Mouse (Mus musculus): ENCODE measurements around the gene Gpc5. TPM values are rescaled to one million over a fixed set of nuclear protein-coding genes. Genes with fewer than 3 reads are reported as not detected.

The Gpc5 gene
- total RNA-seq, 2 experiments from 2014 or later = not detected

DNA sequence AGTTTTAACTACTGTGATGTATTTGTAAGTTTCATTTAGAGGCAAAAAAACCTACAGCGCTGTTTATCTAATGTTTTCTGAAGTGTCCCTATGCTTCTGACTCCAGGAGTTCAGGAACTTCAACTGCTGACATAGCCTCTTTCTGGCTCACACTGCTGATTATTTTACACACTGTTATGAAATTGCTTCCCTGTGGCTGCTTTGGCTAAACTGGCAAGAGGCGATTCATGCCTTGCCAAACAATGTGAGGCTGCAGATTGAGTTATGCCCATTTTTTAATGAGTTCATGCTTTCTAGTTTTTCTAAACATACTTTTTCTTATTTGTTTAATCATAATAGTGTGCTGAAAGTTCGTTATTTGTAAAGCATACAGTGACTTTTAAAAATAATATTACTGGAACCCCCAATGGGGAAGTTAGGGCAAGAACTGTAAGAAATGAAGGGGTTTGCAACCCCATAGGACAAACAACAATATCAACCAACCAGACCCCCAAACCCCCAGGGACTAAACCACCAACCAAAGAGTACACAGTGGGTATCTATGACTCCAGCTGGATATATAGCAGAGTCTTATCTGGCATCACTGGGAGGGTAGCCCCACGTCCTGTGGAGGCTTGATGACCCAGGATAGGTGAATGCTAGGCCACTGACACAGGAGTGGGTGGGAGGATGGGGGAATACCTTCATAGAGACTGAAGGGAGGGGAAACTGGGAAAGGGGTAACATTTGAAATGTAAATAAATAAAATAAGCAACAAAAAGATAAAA lies 454.7 kb downstream of the Gpc5 start:
- DNase-seq = no peak

DNA sequence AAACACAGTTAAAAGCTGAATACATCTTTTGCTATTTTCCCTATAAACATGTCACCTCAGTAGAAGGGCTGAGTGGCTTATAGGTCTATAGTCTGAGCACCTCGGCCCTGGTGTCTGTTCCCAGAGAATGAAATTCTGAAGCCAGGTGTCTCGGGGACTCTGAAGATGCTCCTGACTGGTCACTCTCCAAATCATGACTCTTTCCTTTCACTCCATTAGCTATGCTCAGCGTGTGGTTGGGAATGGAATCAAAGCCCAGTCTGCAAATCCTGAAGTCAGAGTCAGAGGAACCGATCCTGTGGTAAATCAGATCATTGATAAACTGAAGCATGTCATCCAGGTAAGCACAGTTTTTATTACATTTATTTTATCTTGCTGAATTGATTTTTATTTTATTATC lies 460.0 kb downstream of the Gpc5 start:
- no peak for DNase-seq

DNA sequence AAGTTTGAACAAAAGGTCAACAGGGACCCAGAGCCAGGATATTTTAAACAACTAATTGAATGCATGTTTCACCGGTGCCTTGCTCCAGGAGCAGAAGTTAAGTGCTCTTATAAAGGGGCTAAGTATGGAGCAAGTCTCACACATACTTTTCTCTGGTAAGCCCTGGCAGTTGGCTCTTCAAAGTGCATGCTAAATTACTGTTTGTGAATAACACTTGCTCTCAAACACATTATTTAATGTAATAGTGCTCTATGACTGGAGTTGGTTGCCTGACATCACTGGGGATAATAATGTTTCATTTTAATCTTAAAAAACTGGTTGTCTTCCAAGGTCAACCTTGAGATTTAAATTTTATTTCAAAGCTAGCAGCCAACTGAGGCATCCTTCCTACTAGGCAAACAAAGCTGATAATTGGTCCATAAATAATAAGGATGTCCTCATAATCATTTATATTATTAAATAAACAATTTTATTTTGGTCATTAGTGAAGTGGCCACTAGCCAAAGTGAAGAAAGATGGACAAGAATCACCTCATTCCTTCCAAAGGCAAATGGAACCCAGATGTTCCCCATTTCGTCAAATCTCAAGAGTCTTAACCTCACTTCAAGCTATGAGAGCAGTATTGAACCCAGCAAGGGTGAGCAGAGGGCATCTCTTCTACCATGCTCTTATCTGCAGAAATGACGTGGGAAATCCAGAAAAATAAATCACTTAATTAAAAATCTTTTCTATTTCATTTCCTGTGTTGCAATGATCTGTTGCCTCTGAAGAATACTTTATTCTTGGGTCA lies 488.6 kb downstream of the Gpc5 start:
- DNase-seq = no peak

DNA sequence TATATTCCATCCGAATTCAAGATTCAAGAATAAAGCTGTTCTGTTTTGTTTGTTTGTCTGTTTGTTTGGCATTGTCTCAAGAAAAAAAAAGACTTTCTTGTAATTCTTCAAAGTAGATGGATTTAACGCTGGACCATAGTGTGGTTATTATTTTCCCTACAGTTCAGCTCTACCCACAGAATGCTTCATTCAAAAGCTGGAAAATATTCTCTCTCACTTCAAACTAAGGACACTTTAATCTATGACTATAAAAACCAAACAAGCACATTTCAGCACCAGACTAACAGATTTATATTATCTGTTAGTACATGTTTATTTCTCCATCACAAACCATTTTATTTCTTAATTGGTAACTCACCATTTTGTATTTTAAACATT lies 489.2 kb downstream of the Gpc5 start:
- no peak for DNase-seq

DNA sequence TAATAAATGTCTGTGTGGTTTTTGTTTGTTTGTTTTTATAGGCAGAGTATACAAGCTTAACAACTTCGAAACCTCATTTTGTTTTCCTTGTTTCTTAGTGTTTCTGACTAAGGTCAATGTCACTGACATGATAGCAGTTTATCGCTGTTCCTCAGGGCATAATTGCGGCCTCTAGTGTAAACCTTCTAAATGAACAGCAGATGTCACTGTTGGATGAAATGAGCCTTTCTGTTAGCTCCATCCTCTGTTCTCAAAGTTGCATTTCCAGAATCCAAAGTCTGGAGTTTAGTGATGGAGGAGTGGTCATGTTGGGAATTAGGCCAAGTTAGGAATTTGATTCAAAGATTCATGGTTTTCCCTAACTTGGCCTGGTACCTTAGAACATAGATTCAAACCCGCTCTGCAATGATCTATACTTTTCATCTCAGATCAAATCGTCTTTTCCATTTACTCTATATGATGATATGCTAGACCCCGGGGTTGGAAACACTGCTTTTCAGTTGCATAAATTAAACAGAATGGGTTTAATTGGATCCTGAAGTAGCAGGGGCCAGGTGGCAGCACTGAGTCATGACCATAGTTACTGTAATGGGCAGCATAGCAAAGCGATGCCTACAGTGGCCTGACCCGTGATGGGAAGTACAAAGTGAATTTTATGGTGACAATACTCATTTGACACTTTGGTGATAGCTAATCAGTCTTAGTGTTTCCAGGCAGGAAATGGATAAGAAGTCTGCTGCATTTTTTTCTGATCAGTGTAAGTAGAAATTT lies 508.4 kb downstream of the Gpc5 start:
- DNase-seq = no peak

DNA sequence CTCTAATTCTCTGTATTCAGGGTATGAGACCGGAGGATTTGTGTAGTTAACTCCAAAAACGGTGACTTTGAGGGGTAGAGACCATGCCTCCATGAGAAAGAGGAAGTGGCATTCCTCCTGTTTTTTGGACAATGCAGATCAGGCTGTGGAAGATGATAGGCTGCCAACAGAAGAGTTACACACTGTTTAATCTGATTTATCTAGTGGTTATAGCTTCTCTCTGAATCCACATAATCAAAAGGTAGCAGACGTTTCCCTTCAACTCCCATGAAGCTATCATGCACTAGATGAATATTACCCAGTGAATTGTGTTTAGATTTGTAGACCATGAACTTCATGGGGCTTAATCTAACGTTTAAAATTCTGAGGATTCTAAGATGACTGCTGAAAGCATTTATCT lies 522.1 kb downstream of the Gpc5 start:
- no peak for DNase-seq

DNA sequence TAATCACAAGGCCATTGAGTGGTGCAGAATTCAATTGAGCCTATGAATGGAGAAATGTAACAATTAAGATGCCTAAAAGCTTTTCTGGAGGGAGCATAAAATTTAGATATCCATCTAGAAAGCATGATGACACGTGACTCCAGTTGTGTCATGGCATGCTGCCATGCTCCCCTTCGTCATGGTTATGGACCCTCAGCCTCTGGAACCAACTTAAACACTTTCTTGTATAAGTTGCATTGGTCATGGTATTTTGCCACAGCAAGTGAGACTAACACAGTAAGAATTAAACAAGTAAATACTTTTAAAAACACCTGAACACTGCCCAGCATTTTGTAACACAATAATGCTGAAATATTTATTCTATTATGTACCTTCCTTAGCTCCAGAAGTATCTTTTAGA lies 524.3 kb downstream of the Gpc5 start:
- no peak for DNase-seq

DNA sequence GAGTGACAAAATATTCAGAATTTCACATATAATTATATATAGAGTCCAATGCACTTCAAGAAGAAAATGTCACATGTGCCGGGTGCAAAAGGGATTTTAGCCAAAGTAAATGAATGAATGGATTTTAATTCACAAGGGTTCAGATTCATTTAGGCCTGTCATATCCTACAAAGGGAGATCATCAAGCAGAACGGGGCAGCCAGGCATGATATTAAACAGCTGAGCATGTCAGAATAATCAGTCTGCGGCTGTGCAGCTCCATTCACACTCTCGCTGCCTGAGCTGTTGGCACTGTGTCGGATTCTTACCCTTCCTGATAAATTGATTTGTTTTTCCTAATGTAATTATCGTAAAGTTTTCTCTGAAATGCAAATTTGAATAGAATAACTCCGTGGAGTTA lies 524.8 kb downstream of the Gpc5 start:
- DNase-seq = no peak

DNA sequence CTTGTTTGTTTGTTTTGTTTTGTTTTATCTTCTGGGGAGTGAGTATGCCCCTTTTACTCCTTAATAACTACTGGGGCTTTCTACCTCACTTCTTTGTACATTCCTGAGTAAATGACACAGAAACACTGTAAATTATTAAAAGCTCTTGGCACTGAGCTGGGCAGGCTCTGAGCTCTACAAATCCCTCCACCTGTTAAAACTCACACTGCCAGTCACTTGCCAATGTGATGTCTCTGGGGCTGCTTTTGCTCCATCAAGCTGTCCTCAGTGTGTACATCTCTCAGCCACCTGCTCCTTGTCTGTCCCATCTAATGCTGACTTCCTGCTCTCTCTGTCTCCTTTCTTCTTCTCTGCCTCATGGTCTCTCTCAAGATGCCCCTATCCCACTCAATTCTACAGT lies 528.5 kb downstream of the Gpc5 start:
- no peak for DNase-seq

DNA sequence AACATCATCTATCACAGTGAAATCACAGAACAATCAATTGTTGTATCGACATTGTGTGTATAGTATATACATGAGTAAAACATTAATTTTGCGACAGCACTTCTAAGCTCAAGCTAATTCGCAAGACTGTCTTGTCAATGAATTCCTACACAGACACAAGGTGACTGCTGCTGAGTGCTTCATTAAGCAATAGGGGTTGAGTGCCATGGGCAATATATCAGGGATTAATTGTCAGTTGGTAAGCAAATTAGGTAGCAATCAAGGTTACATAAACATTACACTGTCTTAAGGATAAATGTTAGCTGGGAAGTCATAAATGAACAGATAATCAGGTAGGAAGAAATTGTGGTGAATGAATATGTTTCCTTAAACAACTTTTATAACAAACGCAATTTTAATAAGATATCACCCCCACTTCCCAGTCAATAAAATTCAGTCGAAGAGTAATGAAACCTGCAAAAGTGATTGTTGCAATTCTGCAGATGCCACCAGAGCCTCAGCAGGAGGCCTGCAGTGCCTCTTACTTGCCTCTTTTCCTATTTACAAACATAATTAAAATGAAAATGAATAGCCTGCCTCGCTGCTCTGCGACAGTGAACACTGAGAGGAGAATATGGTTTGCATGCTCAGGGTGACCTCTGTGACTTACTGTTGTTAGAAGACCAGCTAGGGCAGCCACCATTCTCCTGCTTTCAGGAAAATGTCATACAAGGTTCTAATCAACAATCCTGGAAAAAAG lies 539.3 kb downstream of the Gpc5 start:
- DNase-seq = no peak

DNA sequence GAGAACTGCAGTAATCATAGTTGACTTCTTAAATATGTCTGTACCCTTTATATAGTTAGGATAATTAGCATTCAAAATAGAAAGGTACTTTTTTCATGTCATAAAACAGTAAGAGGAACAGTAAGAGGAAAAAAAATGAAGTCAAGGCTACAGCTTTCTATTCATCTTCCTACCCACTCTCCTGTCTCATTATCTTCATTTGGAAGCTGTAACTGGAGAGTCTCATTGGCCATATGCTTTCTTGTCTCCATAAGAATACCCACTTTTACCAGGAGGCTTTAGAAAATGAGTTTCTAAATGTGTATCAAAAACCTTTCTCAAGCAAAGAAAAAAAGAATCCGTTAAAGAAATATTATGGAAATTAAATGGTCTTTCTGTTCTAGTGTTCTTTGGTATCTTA lies 541.3 kb downstream of the Gpc5 start:
- no peak for DNase-seq

DNA sequence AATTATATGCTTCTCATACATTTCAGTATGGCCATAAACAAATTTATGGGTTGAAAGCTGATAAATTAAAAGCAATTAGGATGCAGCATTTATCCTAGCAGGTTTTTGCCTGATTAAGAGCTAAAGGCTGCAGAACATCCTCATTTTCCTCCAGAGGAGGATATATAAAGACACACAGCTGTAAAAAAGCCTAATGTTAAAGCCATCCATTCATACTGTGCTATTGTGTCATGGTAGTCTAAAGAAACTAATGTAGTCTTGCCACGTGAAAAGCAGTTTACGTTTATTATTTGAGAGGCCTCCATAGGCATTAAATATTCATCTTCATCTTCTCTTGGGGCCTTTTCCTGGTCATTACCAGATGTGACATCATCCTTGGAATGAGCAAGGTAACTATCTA lies 587.9 kb downstream of the Gpc5 start:
- no peak for DNase-seq

DNA sequence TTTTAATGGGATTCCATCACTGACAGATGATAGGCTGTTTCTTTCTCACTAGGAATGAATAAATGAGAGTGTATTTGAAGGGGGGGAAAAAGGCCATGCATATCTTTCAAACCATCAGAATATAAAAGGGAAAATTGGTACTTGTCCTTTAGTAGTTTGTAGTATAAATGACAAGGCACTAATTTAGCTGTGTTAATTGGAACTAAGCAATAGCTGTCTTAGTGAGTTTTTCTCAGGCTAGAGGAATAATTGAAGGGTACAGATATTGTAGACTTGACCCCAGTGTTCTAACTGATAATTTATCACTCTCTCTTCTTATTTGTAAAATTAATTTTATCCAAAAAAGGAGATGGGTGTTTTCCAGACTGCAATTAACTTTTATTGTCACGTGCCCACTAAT lies 654.0 kb downstream of the Gpc5 start:
- no peak for DNase-seq

DNA sequence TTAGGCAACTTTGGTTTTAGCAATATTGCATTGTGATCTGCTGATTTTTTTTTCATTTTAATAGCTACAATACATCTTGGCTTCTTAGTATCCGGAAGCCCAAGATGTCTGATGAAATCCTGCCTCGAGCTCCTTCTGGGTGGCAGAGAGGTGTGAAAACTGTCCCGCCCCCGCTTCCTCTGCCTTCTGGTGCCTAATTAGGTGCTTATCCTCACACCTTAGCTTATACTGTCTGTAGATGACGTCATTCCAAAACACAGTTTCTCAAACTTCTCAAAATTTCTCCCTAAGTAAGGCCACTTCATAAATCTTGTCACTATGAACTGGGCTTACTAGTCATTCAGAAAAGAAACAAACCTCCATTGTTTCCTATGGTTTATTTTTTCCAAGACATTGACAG lies 668.2 kb downstream of the Gpc5 start:
- DNase-seq = no peak

DNA sequence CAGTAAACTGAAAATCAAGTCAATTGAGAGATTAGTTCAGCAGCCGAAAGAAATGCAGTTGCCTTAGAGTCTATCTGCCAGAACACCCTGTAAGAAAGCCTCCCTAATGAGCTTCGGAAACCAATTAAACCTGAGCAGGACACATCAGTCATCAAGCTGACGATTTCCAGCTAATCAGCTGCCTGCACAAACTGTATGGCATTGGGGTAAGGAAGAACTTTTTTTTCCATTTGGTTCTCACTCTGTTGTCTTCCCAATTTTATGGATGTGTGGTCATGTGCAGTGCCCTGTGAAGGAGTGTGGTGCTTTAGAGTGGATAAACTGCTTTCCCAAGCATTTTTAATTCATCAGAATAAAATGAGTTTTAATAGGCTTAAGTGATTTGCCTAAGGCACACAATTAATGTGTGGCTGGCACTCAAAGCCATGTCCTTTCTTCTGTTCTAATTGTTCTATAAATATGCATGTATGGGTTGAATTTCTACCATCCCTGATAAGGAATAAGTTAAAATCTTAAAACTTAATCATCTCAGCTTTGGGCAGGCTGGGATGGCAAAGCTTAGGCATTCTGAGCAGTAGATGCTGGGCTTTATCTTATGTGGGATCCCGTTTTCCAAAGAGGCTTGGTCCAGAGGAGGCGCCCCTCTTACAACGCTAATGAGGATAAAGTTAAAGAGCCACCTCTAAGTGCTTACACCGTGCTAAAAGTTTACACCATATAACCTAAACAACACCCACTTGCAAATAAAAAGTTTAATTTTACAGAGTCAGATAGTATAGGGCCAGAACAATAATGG lies 687.6 kb downstream of the Gpc5 start:
- DNase-seq = no peak

DNA sequence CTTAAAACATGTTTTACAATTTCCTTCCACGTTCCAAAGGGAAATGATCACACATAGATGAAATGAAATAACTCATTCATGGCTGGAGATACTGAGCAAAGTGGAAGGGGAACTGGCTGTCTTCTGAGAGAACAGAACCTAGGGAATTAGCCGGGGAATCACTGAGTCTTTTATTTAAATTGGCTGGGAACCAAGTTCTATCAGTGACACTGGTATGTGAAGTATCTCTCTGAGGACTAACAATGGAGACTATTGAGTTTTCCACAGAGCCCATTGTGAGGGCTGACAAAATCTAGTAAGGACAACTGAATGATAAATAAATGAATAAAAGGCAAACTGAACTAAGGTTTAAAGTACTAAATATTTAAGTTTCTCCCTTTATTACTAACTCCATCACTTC lies 712.7 kb downstream of the Gpc5 start:
- DNase-seq = no peak

DNA sequence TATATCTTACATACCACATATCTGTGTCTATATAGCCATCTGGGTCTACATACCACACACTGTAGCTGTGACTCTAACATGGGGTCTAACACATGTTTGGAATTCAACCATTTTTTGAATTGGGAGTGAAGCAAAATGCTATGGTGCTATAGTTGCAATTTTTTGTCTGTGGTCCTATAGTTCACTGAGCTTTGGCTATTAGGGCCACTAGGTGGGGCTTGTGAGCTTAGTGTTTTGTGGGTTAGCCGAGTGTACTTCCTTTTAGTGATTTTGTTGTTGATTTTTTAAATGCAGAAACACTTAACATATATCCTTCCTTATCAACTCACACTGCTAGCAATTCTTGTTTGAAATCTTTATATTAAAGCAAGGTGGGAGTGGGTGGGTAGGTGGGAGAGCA lies 727.0 kb downstream of the Gpc5 start:
- DNase-seq = no peak

DNA sequence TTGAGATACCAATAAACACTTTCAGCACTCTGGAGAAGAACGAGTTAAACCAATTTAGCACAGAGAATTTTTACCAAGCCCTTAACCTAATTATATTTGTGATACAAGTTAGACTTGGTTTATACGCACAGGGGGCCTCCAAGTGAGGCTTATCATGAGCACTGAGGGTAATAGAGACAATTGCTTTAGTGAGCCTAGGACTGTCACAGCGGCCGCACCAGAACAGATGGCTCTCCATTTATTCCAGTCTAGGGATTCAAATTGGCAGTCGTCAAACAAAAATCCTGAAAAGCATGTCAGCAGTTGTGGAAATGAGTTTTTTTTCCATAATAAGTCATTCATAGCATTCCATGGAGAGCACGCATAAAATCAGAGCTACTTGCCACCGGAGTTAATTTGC lies 729.6 kb downstream of the Gpc5 start:
- no peak for DNase-seq

DNA sequence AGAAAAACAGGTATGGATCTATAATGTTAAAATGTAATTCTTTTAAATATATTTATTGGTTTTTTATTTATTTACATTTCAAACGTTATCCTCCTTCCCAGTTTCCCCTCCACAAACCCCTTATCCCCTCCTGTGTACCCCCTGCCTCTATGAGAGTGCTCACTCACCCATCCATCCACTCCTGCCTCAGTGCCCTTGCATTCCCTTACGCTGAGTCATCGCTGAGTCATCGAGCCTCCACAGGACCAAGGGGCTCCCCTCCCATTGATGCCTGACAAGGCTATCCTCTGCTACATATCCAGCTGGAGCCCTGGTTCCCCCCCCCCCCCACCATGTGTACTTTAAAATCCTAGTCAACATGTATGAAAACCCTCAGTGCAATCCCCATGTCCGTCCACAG lies 738.5 kb downstream of the Gpc5 start:
- DNase-seq = no peak

DNA sequence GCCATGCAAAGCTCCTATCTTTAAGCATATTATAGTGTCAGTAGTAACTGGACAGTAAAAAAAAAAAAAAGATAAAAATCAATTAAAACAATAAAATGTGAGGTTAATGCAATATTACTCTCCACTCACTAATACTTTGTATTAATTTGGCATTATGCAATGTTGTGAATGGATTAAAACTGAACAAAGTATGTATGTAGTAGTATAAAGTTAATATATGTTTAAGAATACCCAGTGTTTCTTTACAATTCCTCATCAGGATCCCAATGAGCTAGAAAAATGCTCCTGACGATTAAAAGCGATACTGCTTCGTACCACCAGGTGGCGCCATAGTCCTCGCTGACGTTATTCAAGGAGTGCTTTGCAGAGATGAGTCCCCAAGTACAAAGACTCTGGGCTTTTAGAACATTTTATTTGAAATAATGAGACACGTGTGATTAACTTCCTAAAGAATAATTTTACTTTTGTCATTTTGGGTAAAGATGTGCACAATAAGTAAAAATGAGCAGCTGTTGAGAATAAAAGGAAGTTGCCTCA lies 739.3 kb downstream of the Gpc5 start:
- DNase-seq = peak; percentile 6
